Mouse (Mus musculus): ENCODE measurements at regions not wholly inside any gene's neighbourhood (a gene's known extent, or its start where the extent isn't known, plus 50 kb on each side); places are given as distances from the start of the nearest gene placed in this dataset.
"Not testable (repeated sequence)": the region's sequence is repeated elsewhere in the genome, so short reads cannot be mapped to it uniquely, and the experiment has no call there.

GRCm38 (mm10) chr2:109402556-109402955 is 122.0 kb upstream of the Mettl15 start:
- WGBS, result 68% methylated on average over 1 of the region's 1 CpGs

GRCm38 (mm10) chr2:109404262-109404661 is 123.7 kb upstream of the Mettl15 start:
- 47% methylated on average over 3 of the region's 3 CpGs for WGBS

More at GRCm38 (mm10) chr2:109402556-109402955, 122.0 kb upstream of the Mettl15 start:
- no peak for DNase-seq (ENCODE audit: low read depth, low spot score)

GRCm38 (mm10) chr2:109406591-109407079 is 126.1 kb upstream of the Mettl15 start:
- WGBS, result 42% methylated on average over 7 of the region's 7 CpGs
- no peak for DNase-seq (ENCODE audit: low read depth, low spot score)

More at GRCm38 (mm10) chr2:109404262-109404661, 123.7 kb upstream of the Mettl15 start:
- DNase-seq (ENCODE audit: low read depth, low spot score), result no peak

GRCm38 (mm10) chr2:109420098-109420497 is 139.6 kb upstream of the Mettl15 start:
- no peak for DNase-seq (ENCODE audit: low read depth, low spot score)

- WGBS, result 90% methylated on average over 3 of the region's 3 CpGs
- DNase-seq (ENCODE audit: low read depth, low spot score), result no peak
Measured at GRCm38 (mm10) chr2:109431183-109431582, 150.6 kb upstream of the Mettl15 start.

- no peak for DNase-seq (ENCODE audit: low read depth, low spot score)
- WGBS, result 81% methylated on average over 3 of the region's 3 CpGs
Measured at GRCm38 (mm10) chr2:109442551-109443120, 162.1 kb upstream of the Mettl15 start.

GRCm38 (mm10) chr2:109443521-109444066 is 163.0 kb upstream of the Mettl15 start:
- 66% methylated on average over 3 of the region's 3 CpGs for WGBS
- no peak for DNase-seq (ENCODE audit: low read depth, low spot score)

- 84% methylated on average over 1 of the region's 1 CpGs for WGBS
- DNase-seq (ENCODE audit: low read depth, low spot score), result not testable (repeated sequence)
Measured at GRCm38 (mm10) chr2:109462246-109462645, 181.7 kb upstream of the Mettl15 start.

GRCm38 (mm10) chr2:109484306-109484705 is 190.2 kb upstream of the Bdnf start:
- no peak for DNase-seq (ENCODE audit: low read depth, low spot score)
- WGBS, result 65% methylated on average over 1 of the region's 1 CpGs

- 35% methylated on average over 1 of the region's 1 CpGs for WGBS
- no peak for DNase-seq (ENCODE audit: low read depth, low spot score)
Measured at GRCm38 (mm10) chr2:109487591-109487990, 186.9 kb upstream of the Bdnf start.

- whole genome bisulfite sequencing, result 54% methylated on average over 5 of the region's 5 CpGs
- no peak for DNase-seq (ENCODE audit: low read depth, low spot score)
Measured at GRCm38 (mm10) chr2:109502186-109502585, 172.3 kb upstream of the Bdnf start.

- WGBS, result 45% methylated on average over 6 of the region's 6 CpGs
- no peak for DNase-seq (ENCODE audit: low read depth, low spot score)
Measured at GRCm38 (mm10) chr2:109504906-109505305, 169.6 kb upstream of the Bdnf start.

GRCm38 (mm10) chr2:109510070-109510979 is 164.2 kb upstream of the Bdnf start:
- DNase-seq (ENCODE audit: low read depth, low spot score), result no peak
- 32% methylated on average over 8 of the region's 8 CpGs for WGBS

GRCm38 (mm10) chr2:109511142-109511541 is 163.4 kb upstream of the Bdnf start:
- WGBS, result 75% methylated on average over 4 of the region's 4 CpGs
- DNase-seq (ENCODE audit: low read depth, low spot score), result no peak

- 71% methylated on average over 4 of the region's 4 CpGs for WGBS
- DNase-seq (ENCODE audit: low read depth, low spot score), result no peak
Measured at GRCm38 (mm10) chr2:109519261-109519660, 155.2 kb upstream of the Bdnf start.

GRCm38 (mm10) chr2:109520471-109520870 is 154.0 kb upstream of the Bdnf start:
- DNase-seq (ENCODE audit: low read depth, low spot score), result no peak
- WGBS, result 50% methylated on average over 3 of the region's 3 CpGs

- no peak for DNase-seq (ENCODE audit: low read depth, low spot score)
Measured at GRCm38 (mm10) chr2:109539519-109539918, 135.0 kb upstream of the Bdnf start.

GRCm38 (mm10) chr2:109546486-109547115 is 127.9 kb upstream of the Bdnf start:
- WGBS, result 62% methylated on average over 7 of the region's 7 CpGs
- no peak for DNase-seq (ENCODE audit: low read depth, low spot score)

More at GRCm38 (mm10) chr2:109539519-109539918, 135.0 kb upstream of the Bdnf start:
- WGBS, result 59% methylated on average over 1 of the region's 1 CpGs

GRCm38 (mm10) chr2:109554644-109555043 is 119.9 kb upstream of the Bdnf start:
- no peak for DNase-seq (ENCODE audit: low read depth, low spot score)
- 44% methylated on average over 6 of the region's 6 CpGs for WGBS
